Mouse (Mus musculus) intestine, embryonic 15.5 days (tissue): ENCODE results near the gene Adam19. TPM values are rescaled to one million over a fixed set of nuclear protein-coding genes. Genes with fewer than 3 reads are reported as not detected.
"Not testable (repeated sequence)": the region's sequence is repeated elsewhere in the genome, so short reads cannot be mapped to it uniquely, and the experiment has no call there.

Experiments used
- ATAC-seq: fragments of 200-750 bp; cut with Nextera tagmentation; 2 replicates; pipeline ENCODE4 v1.8.0; 2017; ENCODE audit warnings: moderate TSS enrichment, moderate library complexity
- H3K27ac ChIP-seq: fragments of 300-500 bp; sonication (generic); 2 replicates; pipeline ENCODE4 v1.5.1; 2015; ENCODE audit warnings: mild to moderate bottlenecking, inconsistent platforms
- H3K27me3 ChIP-seq: fragments of 300-500 bp; sonication (generic); replicated peaks from 2 replicates; pipeline ENCODE4 v1.6.1; 2015; ENCODE audit warnings: inconsistent platforms
- H3K36me3 ChIP-seq: fragments of 300-500 bp; sonication (generic); 2 replicates; pipeline ENCODE4 v1.6.1; 2015; ENCODE audit warnings: inconsistent platforms
- H3K4me1 ChIP-seq: fragments of 300-500 bp; sonication (generic); replicated peaks from 2 replicates; pipeline ENCODE4 v1.6.1; 2015; ENCODE audit warnings: inconsistent platforms
- H3K4me2 ChIP-seq: fragments of 300-500 bp; sonication (generic); replicated peaks from 2 replicates; pipeline ENCODE4 v1.6.1; 2015; ENCODE audit warnings: mild to moderate bottlenecking, inconsistent platforms
- H3K4me3 ChIP-seq: fragments of 300-500 bp; sonication (generic); replicated peaks from 2 replicates; pipeline ENCODE4 v1.5.1; 2015; ENCODE audit warnings: inconsistent platforms
- H3K9ac ChIP-seq: fragments of 300-500 bp; sonication (generic); 2 replicates; pipeline ENCODE4 v1.6.1; 2015; ENCODE audit warnings: inconsistent platforms
- H3K9me3 ChIP-seq: fragments of 300-500 bp; sonication (generic); 2 replicates; pipeline ENCODE4 v1.6.1; 2016; ENCODE audit warnings: inconsistent platforms
- WGBS: fragments of 180-500 bp; shearing (Covaris S2); methylation state at CpG from one replicate; pipeline ENCODE4 v1.1.7; 2015; 5-methylcytosine and 5-hydroxymethylcytosine counted together
- polyA plus RNA-seq: library from polyadenylated mRNA; unstranded; fragments of >200 nt; fragmentation: Nextera tagmentation; extraction: Ambion mirVana; gene quantifications from 2 replicates; pipeline ENCODE4 v1.2.1, GENCODE M21; 2015

Adam19 gene
- polyA plus RNA-seq, 1 experiment from 2014 or later = 16.6 TPM

- Histone ChIP-seq H3K9ac (no peak overlapping the region), H3K9me3 (no peaks in the 10 kb centered on the region), H3K27me3 (no peaks in the 10 kb centered on the region), H3K36me3 (no peaks in the 10 kb centered on the region), H3K4me1 (no peaks in the 10 kb centered on the region), H3K27ac (no peak overlapping the region), H3K4me3 (no peak overlapping the region), H3K4me2 (no peak overlapping the region)
- WGBS = 75% methylated on average over 10 of the region's 10 CpGs
- no peak for ATAC-seq
Measured at GRCm38 (mm10) chr11:46177246-46178043, 121.7 kb downstream of the Adam19 start.

GRCm38 (mm10) chr11:46182031-46182430, 126.2 kb downstream of the Adam19 start:
- H3K27me3 ChIP-seq, H3K9ac ChIP-seq, H3K4me2 ChIP-seq, H3K4me1 ChIP-seq, H3K9me3 ChIP-seq, H3K27ac ChIP-seq, ATAC-seq, H3K4me3 ChIP-seq, H3K36me3 ChIP-seq: not testable (repeated sequence)
- 83% methylated on average over 1 of the region's 1 CpGs for WGBS

DNA sequence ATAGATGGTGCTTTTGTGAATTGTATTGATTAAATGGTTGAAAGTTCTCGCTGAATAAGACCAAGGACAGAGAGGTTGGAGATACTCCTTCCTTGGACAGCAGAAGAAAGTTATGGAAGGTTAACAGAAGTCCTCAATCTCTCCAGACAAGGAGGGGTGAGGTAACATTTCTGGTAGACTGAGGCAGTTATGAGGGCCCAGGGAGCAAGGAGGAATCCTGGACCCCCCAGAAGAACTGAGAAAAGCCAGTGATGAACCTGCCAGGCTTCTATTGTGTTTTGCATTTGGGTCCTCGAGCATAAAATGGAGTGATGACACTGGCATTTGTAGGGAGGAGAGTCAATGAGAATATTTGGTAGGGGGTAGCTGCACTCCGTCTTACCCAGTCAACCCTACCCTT, 129.2 kb downstream of the Adam19 start:
- no peak overlapping the region for H3K27ac ChIP-seq
- 0 out of 2 replicates have a peak, but pooled peaks cover 4% of the 10 kb centered on the region for H3K4me1 ChIP-seq
- H3K27me3 ChIP-seq = no peaks in the 10 kb centered on the region
- 76% methylated on average over 3 of the region's 3 CpGs for WGBS
- no peak for ATAC-seq
- no peaks in the 10 kb centered on the region for H3K36me3 ChIP-seq
- H3K9ac ChIP-seq = no peak overlapping the region
- no peaks in the 10 kb centered on the region for H3K9me3 ChIP-seq
- no peak overlapping the region for H3K4me2 ChIP-seq
- H3K4me3 ChIP-seq = no peak overlapping the region

DNA sequence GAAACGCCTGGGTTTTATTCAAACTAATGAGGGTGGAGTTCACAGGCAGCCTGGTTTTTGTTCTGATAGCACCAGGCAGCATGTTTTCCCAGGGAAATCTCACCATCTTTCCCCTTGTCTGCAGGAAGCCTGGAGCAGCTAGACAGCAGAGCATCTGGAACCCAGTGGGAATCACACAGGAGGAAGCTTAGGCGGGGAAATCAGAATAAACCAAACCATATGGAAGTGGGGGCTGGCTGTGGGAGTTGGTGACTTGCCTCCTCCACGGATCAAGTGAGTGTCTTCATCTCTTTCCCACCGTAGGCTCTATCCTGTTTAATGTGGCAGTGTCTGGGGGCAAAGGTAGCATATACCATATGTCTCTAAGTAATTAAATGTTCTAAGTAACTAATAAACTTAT, 129.7 kb downstream of the Adam19 start:
- WGBS = 25% methylated on average over 4 of the region's 4 CpGs
- Histone ChIP-seq H3K36me3 (no peaks in the 10 kb centered on the region), H3K4me3 (no peak overlapping the region), H3K9me3 (no peaks in the 10 kb centered on the region), H3K4me1 (0 out of 2 replicates have a peak, but pooled peaks cover 4% of the 10 kb centered on the region), H3K4me2 (no peak overlapping the region), H3K9ac (no peak overlapping the region), H3K27me3 (no peaks in the 10 kb centered on the region), H3K27ac (0 out of 2 replicates have a peak overlapping the region, but pooled peaks have one; percentile 27)
- no peak for ATAC-seq

DNA sequence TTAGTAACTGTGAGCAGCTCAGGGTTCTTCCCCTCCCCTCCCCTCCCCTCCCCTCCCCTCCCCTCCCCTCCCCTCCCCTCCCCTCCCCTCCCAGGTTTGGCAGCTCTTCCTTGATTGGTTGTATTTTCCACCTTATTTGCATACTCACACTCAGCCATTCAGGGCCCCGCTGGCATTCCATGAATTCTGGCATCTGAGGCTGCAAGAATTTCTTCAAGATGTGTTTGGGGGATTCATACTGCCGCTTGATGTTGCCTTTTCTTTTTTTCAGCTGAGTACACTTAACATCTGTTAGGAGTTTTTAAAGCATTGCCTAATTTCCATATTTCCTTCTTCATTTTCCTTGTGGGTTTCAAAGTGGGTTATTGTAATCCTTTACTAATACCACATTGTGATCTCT, 132.5 kb downstream of the Adam19 start:
- WGBS = 78% methylated on average over 2 of the region's 2 CpGs
- H3K36me3 ChIP-seq = no peaks in the 10 kb centered on the region
- ATAC-seq = no peak
- H3K27me3 ChIP-seq = no peaks in the 10 kb centered on the region
- 0 out of 2 replicates have a peak, but pooled peaks cover 4% of the 10 kb centered on the region for H3K4me1 ChIP-seq
- H3K4me2 ChIP-seq = no peak overlapping the region
- no peak overlapping the region for H3K4me3 ChIP-seq
- no peaks in the 10 kb centered on the region for H3K9me3 ChIP-seq
- H3K27ac ChIP-seq = no peak overlapping the region
- H3K9ac ChIP-seq = no peak overlapping the region

DNA sequence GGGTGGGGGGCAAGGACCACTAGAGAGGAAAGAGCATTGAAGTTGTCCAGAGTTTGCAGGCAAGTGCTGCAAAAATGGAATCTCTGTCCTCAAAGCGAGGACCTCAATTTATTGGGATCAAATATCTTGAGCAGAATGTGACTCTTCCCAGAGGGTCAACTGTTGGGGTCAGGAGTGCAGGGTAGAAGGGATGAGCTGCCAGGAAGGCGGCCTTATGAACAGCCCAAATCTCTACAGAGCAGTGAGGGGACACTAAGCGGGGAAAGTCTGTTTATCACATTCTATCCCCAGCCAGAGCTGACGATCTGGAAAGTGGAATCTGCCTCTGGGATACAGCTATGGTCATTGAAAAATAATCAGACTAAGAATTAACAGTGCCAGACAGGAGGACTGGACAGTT, 138.4 kb downstream of the Adam19 start:
- H3K27me3 ChIP-seq = no peaks in the 10 kb centered on the region
- peak; percentile 41; the same call in 1 of the 2 replicates for ATAC-seq
- peak overlapping the region; percentile 37 for H3K27ac ChIP-seq

More for the DNA sequence above, 138.4 kb downstream of the Adam19 start:
- Histone ChIP-seq H3K36me3 (no peaks in the 10 kb centered on the region), H3K4me3 (no peak overlapping the region), H3K9ac (no peak overlapping the region), H3K9me3 (no peaks in the 10 kb centered on the region), H3K4me1 (no peaks in the 10 kb centered on the region), H3K4me2 (no peak overlapping the region)
- 43% methylated on average over 4 of the region's 4 CpGs for WGBS

Other genes with a start within 250 kb of the Adam19 start
- 102 and 106 TPM in 2 replicates for gene Clint1, start 203.9 kb upstream of the Adam19 start, polyA plus RNA-seq
- gene Lsm11, start 111.1 kb upstream of the Adam19 start, polyA plus RNA-seq = 5.6 and 6.7 TPM in 2 replicates
- 13.3 and 13.4 TPM in 2 replicates for gene Thg1l, start 100.5 kb upstream of the Adam19 start, polyA plus RNA-seq
- 0.09 and 0.18 TPM in 2 replicates for gene Sox30, start 75.7 kb upstream of the Adam19 start, polyA plus RNA-seq
- gene Gm12166, start 3.7 kb upstream of the Adam19 start, polyA plus RNA-seq = 5.2 and 7.3 TPM in 2 replicates
- gene Nipal4, start 110.5 kb downstream of the Adam19 start, polyA plus RNA-seq = 3.1 and 3.6 TPM in 2 replicates
- gene Fndc9, start 179.5 kb downstream of the Adam19 start, polyA plus RNA-seq = 0.16 TPM in 1 of 2 replicates, not detected in the other